Mouse (Mus musculus) lung, embryonic 16.5 days (tissue): Measurements from ENCODE around the gene Pak2. TPM values are rescaled to one million over a fixed set of nuclear protein-coding genes. Genes with fewer than 3 reads are reported as not detected.

ENCODE experiments used
- ATAC-seq: fragments of 200-750 bp; cut with Nextera tagmentation; 2 replicates; pipeline ENCODE4 v1.8.0; 2017; ENCODE audit warnings: low read depth, mild to moderate bottlenecking, moderate library complexity
- H3K27ac ChIP-seq: fragments of 300-500 bp; sonication (generic); 2 replicates; pipeline ENCODE4 v1.5.1; 2014; ENCODE audit warnings: mild to moderate bottlenecking, control low read depth, low read length
- H3K27me3 ChIP-seq: fragments of 300-500 bp; sonication (generic); 2 replicates; pipeline ENCODE4 v1.6.1; 2014; ENCODE audit warnings: low read depth, low read length, mixed read lengths; ENCODE audit not compliant: control insufficient read depth, insufficient read depth
- H3K36me3 ChIP-seq: fragments of 300-500 bp; sonication (generic); 2 replicates; pipeline ENCODE4 v1.6.1; 2014; ENCODE audit warnings: low read length; ENCODE audit not compliant: control insufficient read depth, insufficient read depth
- H3K4me1 ChIP-seq: fragments of 300-500 bp; sonication (generic); replicated peaks from 2 replicates; pipeline ENCODE4 v1.6.1; 2014; ENCODE audit warnings: low read length, mixed read lengths; ENCODE audit not compliant: control insufficient read depth, insufficient read depth
- H3K4me2 ChIP-seq: fragments of 300-500 bp; sonication (generic); 2 replicates; pipeline ENCODE4 v1.6.1; 2014; ENCODE audit warnings: low read depth, low read length, control low read depth
- H3K4me3 ChIP-seq: fragments of 300-500 bp; sonication (generic); 2 replicates; pipeline ENCODE4 v1.5.1; 2014; ENCODE audit warnings: mild to moderate bottlenecking, low read length, control low read depth
- H3K9ac ChIP-seq: fragments of 300-500 bp; sonication (generic); 2 replicates; pipeline ENCODE4 v1.6.1; 2014; ENCODE audit warnings: low read length, control low read depth
- H3K9me3 ChIP-seq: fragments of 300-500 bp; sonication (generic); 2 replicates; pipeline ENCODE4 v1.6.1; 2016; ENCODE audit warnings: low read length; ENCODE audit not compliant: control insufficient read depth
- WGBS: fragments of 180-500 bp; shearing (Covaris S2); extraction: QIAGEN DNeasy Blood & Tissue Kit; methylation state at CpG from one replicate; pipeline ENCODE4 v1.1.7; 2014; 5-methylcytosine and 5-hydroxymethylcytosine counted together
- microRNA-seq: library from miRNA; unstranded; fragments of <30 nt; microRNA quantifications from one replicate; pipeline ENCODE4, GENCODE M21; 2016
- polyA plus RNA-seq: library from polyadenylated mRNA; unstranded; fragments of >200 nt; fragmentation: Nextera tagmentation; extraction: Ambion mirVana; gene quantifications from 2 replicates; pipeline ENCODE4 v1.2.1, GENCODE M21; 2015

Pak2 gene
- polyA plus RNA-seq, 1 experiment from 2014 or later = 36.5 TPM

- Histone ChIP-seq H3K36me3 (peaks cover 17% of the 10 kb centered on the region), H3K4me3 (no peak overlapping the region), H3K9ac (no peak overlapping the region), H3K9me3 (no peaks in the 10 kb centered on the region), H3K27ac (no peak overlapping the region), H3K4me1 (no peaks in the 10 kb centered on the region), H3K4me2 (no peak overlapping the region), H3K27me3 (no peaks in the 10 kb centered on the region)
- WGBS = 75% methylated on average over 5 of the region's 5 CpGs
- ATAC-seq = no peak
Observed at GRCm38 (mm10) chr16:31980946-31981345, 98.2 kb downstream of the Pak2 start.

GRCm38 (mm10) chr16:31979501-31979900, 99.6 kb downstream of the Pak2 start:
- no peak for ATAC-seq
- peaks cover 17% of the 10 kb centered on the region for H3K36me3 ChIP-seq

GRCm38 (mm10) chr16:31975258-31975657, 103.9 kb downstream of the Pak2 start:
- peaks cover 20% of the 10 kb centered on the region for H3K36me3 ChIP-seq
- H3K27ac ChIP-seq = no peak overlapping the region
- H3K4me1 ChIP-seq = no peaks in the 10 kb centered on the region
- 88% methylated on average over 4 of the region's 4 CpGs for WGBS
- no peaks in the 10 kb centered on the region for H3K9me3 ChIP-seq
- no peaks in the 10 kb centered on the region for H3K27me3 ChIP-seq
- no peak overlapping the region for H3K4me3 ChIP-seq
- ATAC-seq = no peak
- H3K9ac ChIP-seq = no peak overlapping the region
- H3K4me2 ChIP-seq = no peak overlapping the region

More at GRCm38 (mm10) chr16:31979501-31979900, 99.6 kb downstream of the Pak2 start:
- Histone ChIP-seq H3K4me2 (no peak overlapping the region), H3K9ac (no peak overlapping the region), H3K4me3 (no peak overlapping the region), H3K27ac (no peak overlapping the region), H3K9me3 (no peaks in the 10 kb centered on the region), H3K4me1 (no peaks in the 10 kb centered on the region), H3K27me3 (no peaks in the 10 kb centered on the region)
- 93% methylated on average over 3 of the region's 3 CpGs for WGBS

Small RNA genes within 50 kb of the gene (microRNA-seq; reads per million reads assigned to microRNA genes)
- gene Gm26269 = not detected

Other genes with a start within 250 kb of the Pak2 start
- 0.13 and 0.18 TPM in 2 replicates for gene Meltf, start 200.5 kb downstream of the Pak2 start, polyA plus RNA-seq
- gene Pigz, start 145.5 kb downstream of the Pak2 start, polyA plus RNA-seq = 0.33 and 0.40 TPM in 2 replicates
- 68.1 and 71.8 TPM in 2 replicates for gene 0610012G03Rik, start 130.8 kb downstream of the Pak2 start, polyA plus RNA-seq
- gene Ncbp2, start 130.8 kb downstream of the Pak2 start, polyA plus RNA-seq = 102 and 107 TPM in 2 replicates
- gene Senp5, start 76.1 kb downstream of the Pak2 start, polyA plus RNA-seq = 11.8 and 13.5 TPM in 2 replicates
- gene Pigx, start 20.4 kb upstream of the Pak2 start, polyA plus RNA-seq = 84.6 and 85.1 TPM in 2 replicates
- gene Cep19, start 20.5 kb upstream of the Pak2 start, polyA plus RNA-seq = 31.7 and 31.9 TPM in 2 replicates
- 45.8 and 51.1 TPM in 2 replicates for gene Nrros, start 86.3 kb upstream of the Pak2 start, polyA plus RNA-seq
- 0.28 TPM in 1 of 2 replicates, not detected in the other for gene Bex6, start 100.5 kb upstream of the Pak2 start, polyA plus RNA-seq
- gene Fbxo45, start 167.8 kb upstream of the Pak2 start, polyA plus RNA-seq = 5.0 and 5.2 TPM in 2 replicates
- 19.0 and 19.8 TPM in 2 replicates for gene Wdr53, start 167.9 kb upstream of the Pak2 start, polyA plus RNA-seq
- 0.18 TPM in 1 of 2 replicates, not detected in the other for gene Smco1, start 192.1 kb upstream of the Pak2 start, polyA plus RNA-seq
- 26.3 and 26.9 TPM in 2 replicates for gene Rnf168, start 198.1 kb upstream of the Pak2 start, polyA plus RNA-seq